Mouse (Mus musculus) spleen, adult 2 months (tissue): Measurements from ENCODE around the gene Tesk1. TPM values are rescaled to one million over a fixed set of nuclear protein-coding genes. Genes with fewer than 3 reads are reported as not detected.

Experiments
- DNase-seq, 2 experiments: peaks; one replicate each; pipeline versions ENCODE4 v3.0.0 to v3.0.0-alpha.2; 2012 to 2021; ENCODE audit warnings: low spot score in 2 of 2, low read depth in 1 of 2
- H3K27ac ChIP-seq: fragments of 200-500 bp; 2 replicates; pipeline ENCODE4 v1.5.1; 2012; ENCODE audit warnings: low read length, inconsistent platforms; ENCODE audit not compliant: insufficient read depth
- H3K27me3 ChIP-seq: fragments of 200-500 bp; 2 replicates; pipeline ENCODE4 v1.6.1; 2012; ENCODE audit warnings: mild to moderate bottlenecking, moderate library complexity, low read length, inconsistent platforms; ENCODE audit not compliant: control insufficient read depth, insufficient read depth
- H3K36me3 ChIP-seq: fragments of 200-500 bp; 2 replicates; pipeline ENCODE4 v1.6.1; 2012; ENCODE audit warnings: mild to moderate bottlenecking, low read length, inconsistent platforms; ENCODE audit not compliant: control insufficient read depth, insufficient read depth
- H3K4me1 ChIP-seq: fragments of 200-500 bp; 2 replicates; pipeline ENCODE4 v1.6.1; 2011; ENCODE audit warnings: inconsistent platforms; ENCODE audit not compliant: control insufficient read depth, insufficient read depth, insufficient read length
- H3K4me3 ChIP-seq: fragments of 200-500 bp; 2 replicates; pipeline ENCODE4 v1.5.1; 2011; ENCODE audit warnings: mild to moderate bottlenecking, inconsistent platforms; ENCODE audit not compliant: insufficient read depth, insufficient read length; ENCODE audit errors: extremely low read depth
- CTCF ChIP-seq: fragments of 200-500 bp; IDR thresholded peaks from 2 replicates; pipeline ENCODE4 v1.5.1; 2011; ENCODE audit warnings: mild to moderate bottlenecking, inconsistent platforms; ENCODE audit not compliant: insufficient read depth, insufficient read length, insufficient replicate concordance; ENCODE audit errors: extremely low read depth
- POLR2A ChIP-seq: fragments of 200-500 bp; IDR thresholded peaks from 2 replicates; pipeline ENCODE4 v1.6.1; 2011; ENCODE audit warnings: low read depth, low read length, inconsistent platforms
- WGBS: fragments of 180-500 bp; shearing (Covaris S2); methylation state at CpG from one replicate; pipeline ENCODE4 v1.1.7; 2018; 5-methylcytosine and 5-hydroxymethylcytosine counted together
- polyA plus RNA-seq: library from polyadenylated mRNA; depleted of rRNA; stranded (reverse); fragments of >200 nt; gene quantifications from 2 replicates; pipeline ENCODE4 v1.2.3, GENCODE M21; 2012

Gene Tesk1
- polyA plus RNA-seq, 1 experiment, result 49.6 TPM

DNA sequence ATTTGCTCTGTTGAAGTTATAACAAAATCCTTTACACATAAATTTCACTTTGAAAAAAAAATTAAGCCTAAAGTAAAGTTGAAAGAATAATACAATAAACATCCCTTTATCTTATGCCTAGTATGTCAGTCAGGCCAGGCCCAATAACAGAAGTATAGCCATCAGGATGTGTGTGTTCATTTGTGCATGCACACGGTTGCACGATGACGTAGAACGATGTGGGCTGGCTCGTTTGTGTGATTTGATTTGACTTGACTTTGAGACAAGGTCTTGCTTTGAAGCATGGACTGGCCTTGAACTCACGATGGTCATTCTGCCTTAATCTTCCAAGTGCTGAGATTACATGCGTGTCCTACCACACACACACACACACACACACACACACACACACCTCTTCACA lies 25.1 kb downstream of the Tesk1 start:
- Histone ChIP-seq H3K27me3 (no peaks in the 10 kb centered on the region), H3K4me3 (no peak overlapping the region), H3K27ac (0 out of 2 replicates have a peak overlapping the region, but pooled peaks have one; percentile 62), H3K4me1 (peaks cover 15% of the 10 kb centered on the region; the same call in 1 of the 2 replicates), H3K36me3 (no peaks in the 10 kb centered on the region)
- DNase-seq, result no peak
- TF ChIP-seq POLR2A (no peak), CTCF (no peak)
- 66% methylated on average over 7 of the region's 7 CpGs for WGBS

- DNase-seq, result no peak
- Histone ChIP-seq H3K4me3 (no peak overlapping the region), H3K27ac (0 out of 2 replicates have a peak overlapping the region, but pooled peaks have one; percentile 8), H3K4me1 (peaks cover 31% of the 10 kb centered on the region; the same call in 1 of the 2 replicates), H3K36me3 (no peaks in the 10 kb centered on the region), H3K27me3 (no peaks in the 10 kb centered on the region)
- TF ChIP-seq POLR2A (no peak), CTCF (no peak)
- 82% methylated on average over 10 of the region's 10 CpGs for WGBS
Measured at GRCm38 (mm10) chr4:43470301-43470700, 28.6 kb downstream of the Tesk1 start.

- TF ChIP-seq POLR2A, result no peak
- TF ChIP-seq CTCF, result no peak
- Histone ChIP-seq H3K27ac (peak overlapping the region; percentile 78), H3K36me3 (no peaks in the 10 kb centered on the region), H3K4me1 (peaks cover 30% of the 10 kb centered on the region; the same call in 1 of the 2 replicates), H3K4me3 (no peak overlapping the region), H3K27me3 (no peaks in the 10 kb centered on the region)
- no peak for DNase-seq
- WGBS, result 4% methylated on average over 1 of the region's 1 CpGs
Measured at GRCm38 (mm10) chr4:43473636-43474035, 31.9 kb downstream of the Tesk1 start.

GRCm38 (mm10) chr4:43476604-43477003 lies 34.9 kb downstream of the Tesk1 start:
- 55% methylated on average over 6 of the region's 6 CpGs for WGBS
- Histone ChIP-seq H3K36me3 (no peaks in the 10 kb centered on the region), H3K27me3 (no peaks in the 10 kb centered on the region), H3K27ac (peak overlapping the region; percentile 44; the same call in 1 of the 2 replicates), H3K4me1 (peaks cover 37% of the 10 kb centered on the region; the same call in 1 of the 2 replicates), H3K4me3 (no peak overlapping the region)
- DNase-seq, result peak in 1 of 2 experiments; percentile 62
- TF ChIP-seq POLR2A (no peak), CTCF (peak; percentile 28; the same call in 1 of the 2 replicates)

DNA sequence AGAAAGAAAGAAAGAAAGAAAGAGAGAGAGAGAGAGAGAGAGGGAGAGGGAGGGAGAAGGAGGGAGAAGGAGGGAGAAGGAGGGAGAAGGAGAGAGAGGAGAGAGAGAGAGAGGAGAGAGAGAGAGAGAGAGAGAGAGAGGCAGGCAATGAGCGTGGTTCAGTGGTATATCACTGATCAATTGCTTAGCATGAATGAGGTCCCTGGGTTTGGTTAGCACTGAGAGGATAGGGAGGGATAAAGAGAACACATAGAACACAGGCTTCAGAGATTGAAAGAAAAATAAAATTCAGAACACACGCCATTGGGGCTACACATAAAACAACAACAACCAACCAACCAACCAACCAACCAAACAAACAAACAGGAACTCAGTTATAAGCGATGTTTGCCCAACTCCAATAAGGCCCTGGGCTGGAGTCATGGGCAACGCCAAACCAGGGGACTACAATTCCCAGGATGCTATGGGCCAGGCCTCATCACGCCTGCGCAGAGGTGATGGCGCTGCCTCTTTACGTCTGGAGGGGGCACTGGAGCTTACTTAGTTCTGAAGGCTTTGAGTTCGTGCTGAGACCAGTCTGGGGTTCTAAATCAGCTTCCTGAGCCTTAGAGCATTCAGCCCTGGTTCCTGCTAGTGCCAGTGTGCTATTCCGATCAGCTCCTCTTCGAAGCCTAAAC lies 36.3 kb downstream of the Tesk1 start:
- Histone ChIP-seq H3K27me3 (no peaks in the 10 kb centered on the region), H3K4me3 (peak overlapping the region; percentile 32), H3K4me1 (peaks cover 49% of the 10 kb centered on the region; the same call in 1 of the 2 replicates), H3K27ac (peak overlapping the region; percentile 96), H3K36me3 (no peaks in the 10 kb centered on the region)
- TF ChIP-seq POLR2A, result peak; percentile 31; the same call in 1 of the 2 replicates
- peak; percentile 43; the same call in 1 of the 2 replicates for TF ChIP-seq CTCF
- 17% methylated on average over 11 of the region's 11 CpGs for WGBS
- DNase-seq, result peak; percentile 90 to 93

DNA sequence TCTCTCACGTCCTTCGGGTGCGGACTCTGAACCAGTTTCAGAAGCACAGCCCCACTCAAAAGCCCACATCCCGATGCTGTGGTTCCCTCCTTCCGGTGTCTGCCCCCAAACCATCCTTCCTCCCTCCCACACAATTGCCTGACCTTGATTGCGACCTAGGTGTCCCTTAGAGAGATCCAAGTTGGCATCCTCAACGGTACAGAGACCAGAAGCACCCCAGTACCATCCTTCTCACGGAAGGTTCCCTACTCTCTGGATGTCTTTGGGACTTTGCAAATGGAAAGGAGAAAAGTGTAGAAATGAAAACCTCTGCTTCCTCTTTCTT lies 36.8 kb downstream of the Tesk1 start:
- peak overlapping the region; percentile 96 for H3K27ac ChIP-seq
- 6% methylated on average over 8 of the region's 8 CpGs for whole genome bisulfite sequencing

More for the DNA sequence above, 36.8 kb downstream of the Tesk1 start:
- H3K27me3 ChIP-seq, result no peaks in the 10 kb centered on the region
- no peak for TF ChIP-seq CTCF
- no peak for TF ChIP-seq POLR2A
- DNase-seq, result no peak
- H3K36me3 ChIP-seq, result no peaks in the 10 kb centered on the region
- peaks cover 48% of the 10 kb centered on the region; the same call in 1 of the 2 replicates for H3K4me1 ChIP-seq
- peak overlapping the region; percentile 32 for H3K4me3 ChIP-seq
